Mouse (Mus musculus): ENCODE data around the gene Lair1. TPM values are rescaled to one million over a fixed set of nuclear protein-coding genes. Genes with fewer than 3 reads are reported as not detected.

Lair1 gene
- polyA plus RNA-seq, 1 experiment from 2014 or later, result 1.5 TPM

DNA sequence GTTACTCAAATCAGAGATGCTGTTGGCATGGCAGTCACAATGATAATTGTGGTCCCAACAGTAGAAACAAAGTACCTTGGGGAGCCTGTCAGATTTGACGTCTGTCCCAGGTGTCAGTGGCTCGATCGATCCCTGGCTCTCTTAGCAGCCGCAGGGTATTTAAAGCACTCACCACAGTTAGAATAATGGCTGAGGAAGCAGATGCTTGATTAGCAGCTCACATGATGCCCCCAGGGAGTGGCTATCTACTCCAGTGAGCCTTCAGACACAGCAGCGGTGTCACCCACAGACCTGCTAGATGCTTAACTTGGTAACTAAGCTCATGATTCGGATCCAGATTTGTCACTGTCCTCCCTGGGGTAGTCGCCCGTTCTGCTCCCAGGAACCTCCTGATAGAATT lies 28.2 kb upstream of the Lair1 start:
- Histone ChIP-seq H3K4me2 (replicated peaks; ENCODE audit: low read depth) (no peak overlapping the region), H3K4me1 (replicated peaks; ENCODE audit: control insufficient read depth, insufficient read depth) (no peaks in the 10 kb centered on the region), H3K27me3 (ENCODE audit: control insufficient read depth, insufficient read depth, low read length) (no peaks in the 10 kb centered on the region), H3K4me3 (ENCODE audit: low read depth, low read length) (no peak overlapping the region), H3K9ac (ENCODE audit: low read length) (no peak overlapping the region), H3K27ac (replicated peaks) (no peak overlapping the region), H3K36me3 (ENCODE audit: control insufficient read depth, insufficient read depth, low read length) (no peaks in the 10 kb centered on the region), H3K9me3 (ENCODE audit: control insufficient read depth, low read length) (no peaks in the 10 kb centered on the region)
- TF ChIP-seq CTCF (IDR thresholded peaks at IDR 0.05; ENCODE audit: low read depth), result no peak
- TF ChIP-seq EP300 (optimal IDR thresholded peaks at IDR 0.05), result no peak
- ATAC-seq (ENCODE audit: low FRiP score, low TSS enrichment) (no peak), DNase-seq (ENCODE audit: low spot score) (no peak)
- 43% methylated on average over 8 of the region's 8 CpGs for WGBS

DNA sequence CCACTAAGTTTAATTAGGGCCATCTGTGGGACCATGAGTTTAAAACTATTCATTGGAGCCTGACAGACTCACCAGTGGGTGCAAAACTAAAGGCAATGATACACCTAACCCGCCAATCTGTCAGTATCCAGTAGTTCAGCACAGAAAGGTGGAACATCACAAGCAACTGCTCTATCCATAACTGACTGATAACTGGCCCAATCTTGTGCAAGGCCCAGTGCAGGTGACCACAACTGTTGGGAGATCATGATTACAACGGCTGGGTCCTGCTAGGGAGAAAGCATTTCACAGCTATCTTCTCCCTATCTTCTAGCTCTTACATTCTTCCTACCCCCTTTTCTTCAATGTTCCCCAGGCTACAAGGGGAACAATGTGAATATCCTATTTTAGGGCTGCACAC lies 25.7 kb upstream of the Lair1 start:
- ATAC-seq (ENCODE audit: low FRiP score, low TSS enrichment) (no peak), DNase-seq (ENCODE audit: low spot score) (no peak)
- Histone ChIP-seq H3K4me1 (replicated peaks; ENCODE audit: control insufficient read depth, insufficient read depth) (no peaks in the 10 kb centered on the region), H3K9ac (ENCODE audit: low read length) (no peak overlapping the region), H3K36me3 (ENCODE audit: control insufficient read depth, insufficient read depth, low read length) (no peaks in the 10 kb centered on the region), H3K4me3 (ENCODE audit: low read depth, low read length) (no peak overlapping the region), H3K4me2 (replicated peaks; ENCODE audit: low read depth) (no peak overlapping the region), H3K27ac (replicated peaks) (no peak overlapping the region), H3K27me3 (ENCODE audit: control insufficient read depth, insufficient read depth, low read length) (no peaks in the 10 kb centered on the region), H3K9me3 (ENCODE audit: control insufficient read depth, low read length) (no peaks in the 10 kb centered on the region)
- TF ChIP-seq CTCF (IDR thresholded peaks at IDR 0.05; ENCODE audit: low read depth) (no peak), EP300 (optimal IDR thresholded peaks at IDR 0.05) (no peak)
- WGBS, result 82% methylated on average over 2 of the region's 2 CpGs

DNA sequence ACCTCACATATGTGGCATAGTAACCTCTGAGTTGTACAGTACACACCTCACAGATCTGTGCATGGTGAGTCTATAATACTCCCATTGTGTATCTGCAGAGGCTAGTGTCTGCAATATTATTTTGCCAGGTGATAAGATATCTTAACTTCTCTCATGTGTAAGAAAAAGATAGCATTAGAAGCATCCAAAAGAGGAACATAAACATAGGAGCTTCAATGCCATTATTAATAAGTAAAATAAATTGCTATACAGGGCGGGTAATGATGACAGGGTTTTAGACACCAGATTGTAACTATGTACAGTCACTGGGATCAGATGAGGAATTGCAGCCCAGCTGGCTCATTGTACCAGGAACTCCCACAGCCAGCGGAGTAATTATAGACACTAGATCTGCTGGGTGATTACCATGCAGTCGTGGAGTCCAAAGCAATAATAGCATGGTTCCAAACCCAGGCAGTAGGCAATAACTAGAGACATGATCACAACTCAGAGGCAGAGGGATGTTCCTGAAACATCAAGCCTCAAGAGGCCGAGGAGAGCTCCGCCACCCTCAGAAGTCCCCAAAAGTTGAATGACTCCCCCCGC lies 25.0 kb upstream of the Lair1 start:
- WGBS, result 71% methylated on average over 6 of the region's 6 CpGs
- Histone ChIP-seq H3K9ac (ENCODE audit: low read length) (no peak overlapping the region), H3K27ac (replicated peaks) (no peak overlapping the region), H3K27me3 (ENCODE audit: control insufficient read depth, insufficient read depth, low read length) (no peaks in the 10 kb centered on the region), H3K36me3 (ENCODE audit: control insufficient read depth, insufficient read depth, low read length) (no peaks in the 10 kb centered on the region), H3K4me2 (replicated peaks; ENCODE audit: low read depth) (no peak overlapping the region), H3K4me1 (replicated peaks; ENCODE audit: control insufficient read depth, insufficient read depth) (no peaks in the 10 kb centered on the region), H3K9me3 (ENCODE audit: control insufficient read depth, low read length) (no peaks in the 10 kb centered on the region), H3K4me3 (ENCODE audit: low read depth, low read length) (no peak overlapping the region)
- ATAC-seq (ENCODE audit: low FRiP score, low TSS enrichment) (no peak), DNase-seq (ENCODE audit: low spot score) (no peak)
- TF ChIP-seq CTCF (IDR thresholded peaks at IDR 0.05; ENCODE audit: low read depth) (no peak), EP300 (optimal IDR thresholded peaks at IDR 0.05) (no peak)

- 70% methylated on average over 4 of the region's 4 CpGs for WGBS
- H3K27ac ChIP-seq (replicated peaks), result no peak overlapping the region
- H3K9me3 ChIP-seq (ENCODE audit: control insufficient read depth, low read length), result no peaks in the 10 kb centered on the region
- H3K4me2 ChIP-seq (replicated peaks; ENCODE audit: low read depth), result no peak overlapping the region
- no peak for ATAC-seq (ENCODE audit: low FRiP score, low TSS enrichment)
- H3K9ac ChIP-seq (ENCODE audit: low read length), result no peak overlapping the region
- TF ChIP-seq EP300 (optimal IDR thresholded peaks at IDR 0.05) (no peak), CTCF (IDR thresholded peaks at IDR 0.05; ENCODE audit: low read depth) (no peak)
- H3K4me3 ChIP-seq (ENCODE audit: low read depth, low read length), result no peak overlapping the region
- no peaks in the 10 kb centered on the region for H3K36me3 ChIP-seq (ENCODE audit: control insufficient read depth, insufficient read depth, low read length)
- no peak for DNase-seq (ENCODE audit: low spot score)
- no peaks in the 10 kb centered on the region for H3K4me1 ChIP-seq (replicated peaks; ENCODE audit: control insufficient read depth, insufficient read depth)
- H3K27me3 ChIP-seq (ENCODE audit: control insufficient read depth, insufficient read depth, low read length), result no peaks in the 10 kb centered on the region
Measured at GRCm38 (mm10) chr7:4087238-4087895, 24.4 kb upstream of the Lair1 start.

DNA sequence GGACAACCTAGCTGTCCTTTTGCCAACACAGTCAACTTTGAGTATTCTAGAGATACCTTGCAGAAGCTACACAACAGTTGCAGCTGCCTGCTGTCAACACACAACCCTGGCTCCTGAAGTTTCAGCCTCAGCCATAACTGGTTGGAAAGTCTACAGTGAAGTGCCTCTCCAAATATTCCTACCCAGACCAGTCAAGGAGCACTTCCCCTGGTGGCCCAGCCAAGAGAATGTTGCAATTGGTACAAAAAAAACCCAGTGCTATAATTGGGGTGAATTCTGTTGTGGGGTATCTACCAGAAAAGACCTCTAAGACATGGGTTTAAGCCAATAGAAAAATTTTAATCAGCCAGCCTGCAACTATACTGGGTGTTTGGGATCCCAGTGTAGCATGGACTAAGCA lies 22.6 kb upstream of the Lair1 start:
- H3K4me1 ChIP-seq (replicated peaks; ENCODE audit: control insufficient read depth, insufficient read depth), result no peaks in the 10 kb centered on the region
- no peak overlapping the region for H3K4me3 ChIP-seq (ENCODE audit: low read depth, low read length)
- DNase-seq (ENCODE audit: low spot score) (no peak), ATAC-seq (ENCODE audit: low FRiP score, low TSS enrichment) (no peak)
- TF ChIP-seq CTCF (IDR thresholded peaks at IDR 0.05; ENCODE audit: low read depth), result no peak
- TF ChIP-seq EP300 (optimal IDR thresholded peaks at IDR 0.05), result no peak
- no peak overlapping the region for H3K4me2 ChIP-seq (replicated peaks; ENCODE audit: low read depth)
- no peak overlapping the region for H3K27ac ChIP-seq (replicated peaks)
- H3K9ac ChIP-seq (ENCODE audit: low read length), result no peak overlapping the region
- H3K27me3 ChIP-seq (ENCODE audit: control insufficient read depth, insufficient read depth, low read length), result no peaks in the 10 kb centered on the region
- no peaks in the 10 kb centered on the region for H3K36me3 ChIP-seq (ENCODE audit: control insufficient read depth, insufficient read depth, low read length)
- no peaks in the 10 kb centered on the region for H3K9me3 ChIP-seq (ENCODE audit: control insufficient read depth, low read length)

DNA sequence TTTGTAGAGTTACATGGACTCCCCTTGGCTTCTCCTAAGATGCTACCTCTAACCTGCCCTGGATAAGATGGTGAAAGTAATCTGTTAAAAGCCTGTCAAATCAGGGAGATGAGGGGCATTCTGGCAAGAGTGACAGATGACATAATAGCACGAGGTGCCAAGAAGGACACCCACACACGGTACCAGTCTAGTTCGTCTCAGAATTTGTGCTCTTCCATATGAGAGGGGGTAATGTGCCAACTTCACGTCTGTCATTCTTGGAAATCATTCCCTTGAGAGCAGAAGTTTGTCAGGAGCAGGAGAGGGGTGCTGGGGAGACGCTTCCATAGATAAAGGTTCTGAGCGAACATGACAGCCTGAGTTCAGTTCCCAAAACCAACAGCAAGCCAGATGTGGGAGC lies 21.2 kb upstream of the Lair1 start:
- no peak overlapping the region for H3K27ac ChIP-seq (replicated peaks)
- ATAC-seq (ENCODE audit: low FRiP score, low TSS enrichment), result no peak
- H3K36me3 ChIP-seq (ENCODE audit: control insufficient read depth, insufficient read depth, low read length), result no peaks in the 10 kb centered on the region
- H3K27me3 ChIP-seq (ENCODE audit: control insufficient read depth, insufficient read depth, low read length), result no peaks in the 10 kb centered on the region
- TF ChIP-seq EP300 (optimal IDR thresholded peaks at IDR 0.05) (no peak), CTCF (IDR thresholded peaks at IDR 0.05; ENCODE audit: low read depth) (no peak)
- 73% methylated on average over 6 of the region's 6 CpGs for WGBS
- no peaks in the 10 kb centered on the region for H3K9me3 ChIP-seq (ENCODE audit: control insufficient read depth, low read length)
- H3K4me3 ChIP-seq (ENCODE audit: low read depth, low read length), result no peak overlapping the region
- no peak for DNase-seq (ENCODE audit: low spot score)
- H3K4me2 ChIP-seq (replicated peaks; ENCODE audit: low read depth), result no peak overlapping the region
- H3K9ac ChIP-seq (ENCODE audit: low read length), result no peak overlapping the region
- no peaks in the 10 kb centered on the region for H3K4me1 ChIP-seq (replicated peaks; ENCODE audit: control insufficient read depth, insufficient read depth)
